Mouse (Mus musculus) limb, embryonic 14.5 days (tissue): ENCODE results near the gene Palld. TPM values are rescaled to one million over a fixed set of nuclear protein-coding genes. Genes with fewer than 3 reads are reported as not detected.
A peak's percentile ranks its signal among the peaks of the same experiment; 100 is the strongest.

Source experiments
- ATAC-seq: fragments of 200-750 bp; cut with Nextera tagmentation; 2 replicates; pipeline ENCODE4 v1.8.0; 2017; ENCODE audit warnings: low read depth, moderate number of reproducible peaks, moderate TSS enrichment; ENCODE audit not compliant: low FRiP score
- DNase-seq: peaks from one replicate; pipeline ENCODE4 v3.0.0-alpha.2; 2015; ENCODE audit warnings: low spot score
- H3K27ac ChIP-seq: fragments of 300-500 bp; sonication (generic); replicated peaks from 2 replicates; pipeline ENCODE4 v1.5.1; 2014; ENCODE audit warnings: low read depth, mild to moderate bottlenecking, low read length, moderate library complexity, mixed read lengths
- H3K27me3 ChIP-seq: fragments of 300-500 bp; sonication (generic); 2 replicates; pipeline ENCODE4 v1.6.1; 2014; ENCODE audit warnings: low read length, mixed read lengths; ENCODE audit not compliant: control insufficient read depth, insufficient read depth
- H3K36me3 ChIP-seq: fragments of 300-500 bp; sonication (generic); 2 replicates; pipeline ENCODE4 v1.6.1; 2014; ENCODE audit warnings: mild to moderate bottlenecking, low read length, moderate library complexity, mixed read lengths; ENCODE audit not compliant: control insufficient read depth, insufficient read depth
- H3K4me1 ChIP-seq: fragments of 300-500 bp; sonication (generic); 2 replicates; pipeline ENCODE4 v1.6.1; 2014; ENCODE audit warnings: antibody characterized with exemption, low read length, mixed read lengths; ENCODE audit not compliant: control insufficient read depth, insufficient read depth
- H3K4me2 ChIP-seq: fragments of 300-500 bp; sonication (generic); replicated peaks from 2 replicates; pipeline ENCODE4 v1.6.1; 2014; ENCODE audit warnings: low read depth, mild to moderate bottlenecking, low read length, moderate library complexity; ENCODE audit not compliant: severe bottlenecking
- H3K4me3 ChIP-seq: fragments of 300-500 bp; sonication (generic); replicated peaks from 2 replicates; pipeline ENCODE4 v1.5.1; 2014; ENCODE audit warnings: low read length
- H3K9ac ChIP-seq: fragments of 300-500 bp; sonication (generic); 2 replicates; pipeline ENCODE4 v1.6.1; 2014; ENCODE audit warnings: mild to moderate bottlenecking, low read depth, low read length, moderate library complexity; ENCODE audit not compliant: severe bottlenecking
- H3K9me3 ChIP-seq: fragments of 300-500 bp; sonication (generic); 2 replicates; pipeline ENCODE4 v1.6.1; 2016; ENCODE audit warnings: low read length; ENCODE audit not compliant: control insufficient read depth
- POLR2A ChIP-seq: fragments of 200-500 bp; IDR thresholded peaks from 2 replicates; pipeline ENCODE4 v1.8.0; 2012; ENCODE audit warnings: inconsistent platforms, mild to moderate bottlenecking, moderate library complexity, borderline replicate concordance; ENCODE audit not compliant: insufficient read depth, insufficient read length; ENCODE audit errors: extremely low read depth
- WGBS: fragments of 180-500 bp; shearing (Covaris S2); extraction: QIAGEN DNeasy Blood & Tissue Kit; methylation state at CpG from one replicate; pipeline ENCODE4 v1.1.7; 2014; 5-methylcytosine and 5-hydroxymethylcytosine counted together
- polyA plus RNA-seq, 2 experiments: library from polyadenylated mRNA; depleted of rRNA in 1 of 2; stranded (reverse) in 1 of 2; unstranded in 1 of 2; fragments of >200 nt; fragmentation: Nextera tagmentation in 1 of 2; extraction: Ambion mirVana in 1 of 2; gene quantifications; 2 replicates each; pipeline versions ENCODE4 v1.2.1 to v1.2.3; 2012 to 2014

The Palld gene
- polyA plus RNA-seq, 2 experiments = 61.4 to 99.0 TPM

DNA sequence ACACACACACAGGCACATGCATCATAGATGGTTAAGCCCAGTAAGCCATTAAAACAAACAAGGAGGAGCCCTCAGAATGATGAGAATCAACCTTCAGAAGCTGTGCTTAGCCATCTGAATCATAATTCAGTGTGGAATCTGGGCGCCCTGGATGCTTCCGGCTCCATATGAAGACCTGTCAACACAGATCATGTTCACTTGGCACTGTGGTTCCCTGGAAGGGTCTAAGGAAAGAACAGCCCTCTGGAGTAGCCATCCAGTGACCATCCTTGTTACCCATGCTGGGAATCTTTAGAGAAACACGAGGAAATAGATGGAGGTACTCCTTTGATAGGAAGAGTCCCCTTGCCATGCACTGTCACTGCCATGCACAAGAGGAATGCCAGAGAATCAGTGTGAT is 197.0 kb downstream of the Palld start:
- DNase-seq (no peak), ATAC-seq (no peak)
- Histone ChIP-seq H3K36me3 (peaks cover 44% of the 10 kb centered on the region), H3K9ac (no peak overlapping the region), H3K9me3 (no peaks in the 10 kb centered on the region), H3K4me3 (no peak overlapping the region), H3K27me3 (no peaks in the 10 kb centered on the region), H3K4me2 (no peak overlapping the region), H3K27ac (no peak overlapping the region), H3K4me1 (peaks cover 21% of the 10 kb centered on the region)
- WGBS = 78% methylated on average over 3 of the region's 3 CpGs
- TF ChIP-seq POLR2A = no peak

DNA sequence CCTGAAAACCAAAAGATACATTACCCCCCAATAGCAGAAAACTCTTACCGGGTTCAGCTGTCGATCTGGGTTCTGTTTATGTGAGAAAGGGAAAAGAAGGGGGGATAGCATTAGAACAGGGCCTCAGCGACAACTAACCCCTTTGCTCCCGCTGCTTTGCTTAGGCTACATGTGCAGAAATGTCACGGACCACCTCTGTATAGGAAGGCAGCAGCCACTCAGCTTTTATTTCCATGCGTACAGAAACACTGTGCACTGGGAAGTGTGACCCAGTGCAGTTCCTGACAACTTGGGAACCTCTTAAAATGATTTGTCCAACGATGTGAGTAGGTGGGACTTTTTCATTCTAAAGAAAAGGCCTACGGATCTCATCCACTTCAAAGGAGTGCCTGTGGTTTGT is 200.4 kb downstream of the Palld start:
- H3K9ac ChIP-seq = no peak overlapping the region
- no peak for TF ChIP-seq POLR2A
- no peaks in the 10 kb centered on the region for H3K9me3 ChIP-seq
- DNase-seq (no peak), ATAC-seq (no peak)
- no peak overlapping the region for H3K4me2 ChIP-seq
- no peak overlapping the region for H3K4me3 ChIP-seq
- 49% methylated on average over 8 of the region's 8 CpGs for WGBS
- H3K27me3 ChIP-seq = no peaks in the 10 kb centered on the region
- peaks cover 18% of the 10 kb centered on the region for H3K4me1 ChIP-seq
- H3K36me3 ChIP-seq = peaks cover 43% of the 10 kb centered on the region; the same call in 1 of the 2 replicates
- H3K27ac ChIP-seq = no peak overlapping the region

DNA sequence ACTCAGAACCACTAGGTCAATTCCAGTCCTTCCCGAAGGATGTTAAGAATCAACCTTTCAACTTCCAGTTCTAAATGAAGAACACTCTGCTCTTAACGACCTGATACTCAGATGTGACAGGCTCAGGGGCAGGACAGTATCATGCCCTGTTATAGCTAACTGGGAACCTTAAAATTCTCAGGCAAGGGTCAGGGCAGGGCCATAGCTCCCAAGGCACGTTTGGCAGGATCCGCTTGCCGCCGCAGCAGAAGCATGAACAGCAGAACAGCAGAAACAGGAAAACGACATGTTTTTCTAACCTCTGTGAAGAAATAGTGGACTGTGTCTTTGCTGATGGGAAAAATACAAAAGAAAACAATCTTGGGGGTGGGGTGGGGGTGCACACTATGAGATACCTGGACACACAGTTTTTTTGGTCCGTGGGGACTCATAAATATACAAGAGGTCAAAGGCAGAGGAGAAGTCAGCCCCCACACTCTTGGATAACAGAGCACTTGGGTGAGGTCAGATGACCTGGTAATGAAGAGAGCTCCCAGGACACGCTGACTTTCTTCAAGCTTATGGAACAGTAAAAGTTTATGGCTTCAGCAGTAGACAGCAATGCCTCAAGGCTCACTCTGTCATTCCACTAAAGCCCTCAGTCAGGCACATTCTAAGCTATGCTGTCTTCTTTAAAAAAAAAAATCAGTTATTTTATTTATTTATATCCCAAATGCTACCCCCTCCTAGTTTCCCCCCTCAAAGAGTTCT is 201.4 kb downstream of the Palld start:
- Histone ChIP-seq H3K4me1 (peaks cover 18% of the 10 kb centered on the region), H3K4me3 (no peak overlapping the region), H3K9me3 (no peaks in the 10 kb centered on the region), H3K36me3 (peaks cover 34% of the 10 kb centered on the region; the same call in 1 of the 2 replicates), H3K9ac (no peak overlapping the region), H3K4me2 (no peak overlapping the region), H3K27me3 (no peaks in the 10 kb centered on the region), H3K27ac (no peak overlapping the region)
- 0 out of 2 replicates have a peak, but pooled peaks have one; percentile 28 for ATAC-seq
- WGBS = 35% methylated on average over 9 of the region's 9 CpGs
- no peak for TF ChIP-seq POLR2A
- DNase-seq = no peak

DNA sequence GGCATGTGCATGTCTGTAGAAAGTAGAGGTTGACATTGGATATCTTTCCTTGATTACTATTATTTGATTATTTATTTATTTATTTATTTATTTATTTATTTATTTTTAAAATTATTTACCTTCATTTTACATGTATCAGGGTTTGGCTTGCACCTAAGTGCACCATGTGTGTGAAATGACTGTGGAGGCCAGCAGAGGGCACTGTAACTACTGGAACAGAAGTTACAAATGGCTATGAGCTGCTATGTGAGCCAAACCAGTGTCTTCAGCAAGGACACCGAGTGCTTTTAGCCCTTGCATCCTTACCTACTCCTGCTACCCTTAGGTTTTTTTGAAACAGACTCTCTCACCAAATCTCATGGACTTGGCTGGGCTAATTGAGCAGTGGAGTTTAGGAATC is 202.2 kb downstream of the Palld start:
- Histone ChIP-seq H3K4me3 (no peak overlapping the region), H3K36me3 (peaks cover 26% of the 10 kb centered on the region; the same call in 1 of the 2 replicates), H3K9ac (no peak overlapping the region), H3K4me1 (peaks cover 25% of the 10 kb centered on the region), H3K9me3 (no peaks in the 10 kb centered on the region), H3K4me2 (no peak overlapping the region), H3K27ac (no peak overlapping the region), H3K27me3 (no peaks in the 10 kb centered on the region)
- no peak for TF ChIP-seq POLR2A
- 76% methylated on average over 1 of the region's 1 CpGs for WGBS
- ATAC-seq = no peak
- no peak for DNase-seq

DNA sequence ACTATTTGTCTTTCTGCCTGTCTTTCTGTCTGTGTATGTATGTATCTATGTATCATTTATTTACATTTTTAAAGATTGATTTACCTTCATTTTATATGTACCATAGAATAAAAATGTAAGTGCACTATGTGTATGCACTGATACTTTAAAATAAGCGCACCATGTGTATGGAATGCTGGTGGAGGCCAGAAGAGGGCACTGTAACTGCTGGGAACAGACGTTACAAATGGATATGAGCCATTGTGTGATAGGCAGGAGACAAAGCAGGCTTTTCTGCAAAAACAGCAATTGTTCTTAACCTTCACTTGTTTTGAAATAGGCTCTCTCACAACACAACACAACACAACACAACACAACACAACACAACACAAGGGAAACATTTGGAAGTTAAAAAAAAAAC is 203.5 kb downstream of the Palld start:
- ATAC-seq = no peak
- Histone ChIP-seq H3K4me2 (no peak overlapping the region), H3K9me3 (no peaks in the 10 kb centered on the region), H3K4me1 (peaks cover 27% of the 10 kb centered on the region), H3K4me3 (no peak overlapping the region), H3K27me3 (no peaks in the 10 kb centered on the region), H3K36me3 (peaks cover 21% of the 10 kb centered on the region; the same call in 1 of the 2 replicates), H3K27ac (no peak overlapping the region), H3K9ac (no peak overlapping the region)
- WGBS = 88% methylated on average over 2 of the region's 2 CpGs
- no peak for DNase-seq
- TF ChIP-seq POLR2A = no peak
